Mouse (Mus musculus): Measurements from ENCODE around the gene Rnf126. TPM values are rescaled to one million over a fixed set of nuclear protein-coding genes. Genes with fewer than 3 reads are reported as not detected.

Rnf126 gene
- total RNA-seq, 2 experiments from 2014 or later = 18.4 to 55.6 TPM

Other genes with a start within 250 kb of the Rnf126 start
Only the 30 nearest of the 34 such genes appear.
- gene Mier2, start 211.8 kb downstream of the Rnf126 start, total RNA-seq (2015) = 7.4 and 9.1 TPM in 2 replicates
- 9.6 and 13.4 TPM in 2 replicates for gene Mier2, start 211.8 kb downstream of the Rnf126 start, total RNA-seq (2017)
- not detected in 2 replicates for gene Theg, start 179.6 kb downstream of the Rnf126 start, total RNA-seq (2015)
- not detected in 2 replicates for gene Theg, start 179.6 kb downstream of the Rnf126 start, total RNA-seq (2017)
- gene C2cd4c, start 152.9 kb downstream of the Rnf126 start, total RNA-seq (2015) = not detected in 2 replicates
- not detected in 2 replicates for gene C2cd4c, start 152.9 kb downstream of the Rnf126 start, total RNA-seq (2017)
- not detected in 2 replicates for gene Shc2, start 129.0 kb downstream of the Rnf126 start, total RNA-seq (2015)
- not detected in 2 replicates for gene Shc2, start 129.0 kb downstream of the Rnf126 start, total RNA-seq (2017)
- not detected in 2 replicates for gene Odf3l2, start 121.2 kb downstream of the Rnf126 start, total RNA-seq (2015)
- gene Odf3l2, start 121.2 kb downstream of the Rnf126 start, total RNA-seq (2017) = not detected in 2 replicates
- gene Madcam1, start 102.4 kb downstream of the Rnf126 start, total RNA-seq (2015) = not detected in 2 replicates
- gene Madcam1, start 102.4 kb downstream of the Rnf126 start, total RNA-seq (2017) = not detected in 2 replicates
- gene Tpgs1, start 97.6 kb downstream of the Rnf126 start, total RNA-seq (2015) = 8.3 and 10.2 TPM in 2 replicates
- gene Tpgs1, start 97.6 kb downstream of the Rnf126 start, total RNA-seq (2017) = 8.2 and 10.4 TPM in 2 replicates
- 69.2 and 79.0 TPM in 2 replicates for gene Cdc34, start 84.8 kb downstream of the Rnf126 start, total RNA-seq (2015)
- gene Cdc34, start 84.8 kb downstream of the Rnf126 start, total RNA-seq (2017) = 154 and 169 TPM in 2 replicates
- gene Gzmm, start 77.9 kb downstream of the Rnf126 start, total RNA-seq (2015) = 0.29 and 0.49 TPM in 2 replicates
- gene Gzmm, start 77.9 kb downstream of the Rnf126 start, total RNA-seq (2017) = 1.1 and 2.8 TPM in 2 replicates
- gene Bsg, start 62.5 kb downstream of the Rnf126 start, total RNA-seq (2015) = 441 and 471 TPM in 2 replicates
- 272 TPM in 2 replicates for gene Bsg, start 62.5 kb downstream of the Rnf126 start, total RNA-seq (2017)
- not detected in 2 replicates for gene Hcn2, start 50.3 kb downstream of the Rnf126 start, total RNA-seq (2015)
- gene Hcn2, start 50.3 kb downstream of the Rnf126 start, total RNA-seq (2017) = not detected in 2 replicates
- 36.9 and 46.9 TPM in 2 replicates for gene Polrmt, start 20.4 kb downstream of the Rnf126 start, total RNA-seq (2015)
- gene Polrmt, start 20.4 kb downstream of the Rnf126 start, total RNA-seq (2017) = 10.8 and 14.6 TPM in 2 replicates
- not detected in 2 replicates for gene Fgf22, start 11.9 kb downstream of the Rnf126 start, total RNA-seq (2015)
- not detected in 2 replicates for gene Fgf22, start 11.9 kb downstream of the Rnf126 start, total RNA-seq (2017)
- gene Fstl3, start 10.3 kb upstream of the Rnf126 start, total RNA-seq (2015) = 1.6 and 2.7 TPM in 2 replicates
- 1.3 and 3.6 TPM in 2 replicates for gene Fstl3, start 10.3 kb upstream of the Rnf126 start, total RNA-seq (2017)
- gene Prss57, start 24.0 kb upstream of the Rnf126 start, total RNA-seq (2015) = 160 and 189 TPM in 2 replicates
- 95.1 and 100.0 TPM in 2 replicates for gene Prss57, start 24.0 kb upstream of the Rnf126 start, total RNA-seq (2017)
- gene Palm, start 26.6 kb upstream of the Rnf126 start, total RNA-seq (2015) = 65.3 and 71.4 TPM in 2 replicates
- gene Palm, start 26.6 kb upstream of the Rnf126 start, total RNA-seq (2017) = 43.4 and 53.4 TPM in 2 replicates
- gene Misp, start 54.0 kb upstream of the Rnf126 start, total RNA-seq (2015) = not detected in 2 replicates
- 0.58 TPM in 1 of 2 replicates, not detected in the other for gene Misp, start 54.0 kb upstream of the Rnf126 start, total RNA-seq (2017)
- 218 and 262 TPM in 2 replicates for gene Ptbp1, start 87.5 kb upstream of the Rnf126 start, total RNA-seq (2015)
- 172 and 187 TPM in 2 replicates for gene Ptbp1, start 87.5 kb upstream of the Rnf126 start, total RNA-seq (2017)
- 3,382 and 3,510 TPM in 2 replicates for gene Prtn3, start 107.5 kb upstream of the Rnf126 start, total RNA-seq (2015)
- gene Prtn3, start 107.5 kb upstream of the Rnf126 start, total RNA-seq (2017) = 738 and 1,001 TPM in 2 replicates
- 39.0 and 41.2 TPM in 2 replicates for gene Plppr3, start 107.7 kb upstream of the Rnf126 start, total RNA-seq (2015)
- gene Plppr3, start 107.7 kb upstream of the Rnf126 start, total RNA-seq (2017) = 93.9 and 96.9 TPM in 2 replicates
- gene Elane, start 119.3 kb upstream of the Rnf126 start, total RNA-seq (2015) = 6,143 and 8,228 TPM in 2 replicates
- 2,359 and 2,989 TPM in 2 replicates for gene Elane, start 119.3 kb upstream of the Rnf126 start, total RNA-seq (2017)
- gene Cfd, start 123.9 kb upstream of the Rnf126 start, total RNA-seq (2015) = 0.49 and 0.56 TPM in 2 replicates
- gene Cfd, start 123.9 kb upstream of the Rnf126 start, total RNA-seq (2017) = 1.2 TPM in 1 of 2 replicates, not detected in the other
- 13.9 and 14.4 TPM in 2 replicates for gene Med16, start 142.0 kb upstream of the Rnf126 start, total RNA-seq (2015)
- gene Med16, start 142.0 kb upstream of the Rnf126 start, total RNA-seq (2017) = 22.1 and 24.8 TPM in 2 replicates
- gene Gm26602, start 143.9 kb upstream of the Rnf126 start, total RNA-seq (2015) = not detected in 2 replicates
- gene Gm26602, start 143.9 kb upstream of the Rnf126 start, total RNA-seq (2017) = not detected in 2 replicates
- 0.15 TPM in 2 replicates for gene Kiss1r, start 150.0 kb upstream of the Rnf126 start, total RNA-seq (2015)
- gene Kiss1r, start 150.0 kb upstream of the Rnf126 start, total RNA-seq (2017) = 0.25 and 1.3 TPM in 2 replicates
- 72.3 and 78.7 TPM in 2 replicates for gene R3hdm4, start 154.3 kb upstream of the Rnf126 start, total RNA-seq (2015)
- gene R3hdm4, start 154.3 kb upstream of the Rnf126 start, total RNA-seq (2017) = 35.1 and 50.7 TPM in 2 replicates
- 19.9 and 21.6 TPM in 2 replicates for gene Arid3a, start 160.1 kb upstream of the Rnf126 start, total RNA-seq (2015)
- gene Arid3a, start 160.1 kb upstream of the Rnf126 start, total RNA-seq (2017) = 31.0 and 32.2 TPM in 2 replicates
- gene Wdr18, start 193.2 kb upstream of the Rnf126 start, total RNA-seq (2015) = 36.8 and 57.4 TPM in 2 replicates
- 24.6 and 29.7 TPM in 2 replicates for gene Wdr18, start 193.2 kb upstream of the Rnf126 start, total RNA-seq (2017)
- not detected in 2 replicates for gene Grin3b, start 203.8 kb upstream of the Rnf126 start, total RNA-seq (2015)
- gene Grin3b, start 203.8 kb upstream of the Rnf126 start, total RNA-seq (2017) = not detected in 2 replicates
- gene Tmem259, start 217.4 kb upstream of the Rnf126 start, total RNA-seq (2015) = 38.9 and 44.2 TPM in 2 replicates
- 44.6 and 54.8 TPM in 2 replicates for gene Tmem259, start 217.4 kb upstream of the Rnf126 start, total RNA-seq (2017)